Mouse (Mus musculus) ES-Bruce4 (cell line): Measurements from ENCODE around the gene Plcd3. TPM values are rescaled to one million over a fixed set of nuclear protein-coding genes. Genes with fewer than 3 reads are reported as not detected.

Experiments
- H3K27ac ChIP-seq: 2 replicates; pipeline ENCODE4 v1.5.1; 2012; ENCODE audit warnings: low read length, inconsistent platforms; ENCODE audit not compliant: insufficient read depth
- H3K27me3 ChIP-seq: 2 replicates; pipeline ENCODE4 v1.6.1; 2012; ENCODE audit warnings: mild to moderate bottlenecking, low read length, inconsistent platforms; ENCODE audit not compliant: control insufficient read depth, poor library complexity, insufficient read depth, severe bottlenecking
- H3K36me3 ChIP-seq: 2 replicates; pipeline ENCODE4 v1.6.1; 2012; ENCODE audit warnings: inconsistent platforms, mild to moderate bottlenecking, low read length, moderate library complexity; ENCODE audit not compliant: control insufficient read depth, poor library complexity, insufficient read depth, severe bottlenecking
- H3K4me1 ChIP-seq: one replicate; pipeline ENCODE4 v1.8.1; 2011; ENCODE audit warnings: low read length; ENCODE audit not compliant: control insufficient read depth, insufficient read depth
- H3K4me3 ChIP-seq: 2 replicates; pipeline ENCODE4 v1.5.1; 2011; ENCODE audit warnings: low read depth, mild to moderate bottlenecking, low read length
- H3K9ac ChIP-seq: 2 replicates; pipeline ENCODE4 v1.6.1; 2012; ENCODE audit warnings: low read depth, mild to moderate bottlenecking, inconsistent platforms; ENCODE audit not compliant: poor library complexity, severe bottlenecking
- H3K9me3 ChIP-seq: replicated peaks from 2 replicates; pipeline ENCODE4 v1.6.1; 2012; ENCODE audit warnings: mild to moderate bottlenecking, low read length, inconsistent platforms; ENCODE audit not compliant: control insufficient read depth, poor library complexity, insufficient read depth, severe bottlenecking
- CTCF ChIP-seq: IDR thresholded peaks from one replicate; pipeline ENCODE4 v1.8.1; 2011; ENCODE audit warnings: low read depth, low read length
- EP300 ChIP-seq: IDR thresholded peaks from 2 replicates; pipeline ENCODE4 v1.6.1; 2011; ENCODE audit warnings: low read depth, low read length; ENCODE audit not compliant: insufficient read depth
- POLR2A ChIP-seq: IDR thresholded peaks from one replicate; pipeline ENCODE4 v1.8.1; 2011; ENCODE audit warnings: low read length; ENCODE audit not compliant: insufficient read depth
- polyA plus RNA-seq: library from polyadenylated mRNA; stranded (reverse); fragments of >200 nt; gene quantifications from 2 replicates; pipeline ENCODE4 v1.2.4, GENCODE M21; 2011; ENCODE audit warnings: low read depth; ENCODE audit not compliant: missing spikeins, insufficient read depth, insufficient read length

Gene Plcd3
- polyA plus RNA-seq, 1 experiment: 14.7 TPM

GRCm38 (mm10) chr11:103053191-103054076 is 48.0 kb downstream of the Plcd3 start:
- no peaks in the 10 kb centered on the region for H3K9me3 ChIP-seq
- H3K9ac ChIP-seq: no peak overlapping the region
- no peak for TF ChIP-seq EP300
- TF ChIP-seq CTCF: no peak
- TF ChIP-seq POLR2A: no peak
- H3K27ac ChIP-seq: no peak overlapping the region
- peaks cover 62% of the 10 kb centered on the region for H3K36me3 ChIP-seq
- H3K4me3 ChIP-seq: no peak overlapping the region
- no peaks in the 10 kb centered on the region for H3K27me3 ChIP-seq
- no peaks in the 10 kb centered on the region for H3K4me1 ChIP-seq

GRCm38 (mm10) chr11:103052078-103052477 is 49.4 kb downstream of the Plcd3 start:
- no peak for TF ChIP-seq CTCF
- TF ChIP-seq EP300: no peak
- TF ChIP-seq POLR2A: no peak
- Histone ChIP-seq H3K36me3 (peaks cover 55% of the 10 kb centered on the region), H3K27ac (peak overlapping the region; percentile 1; the same call in 1 of the 2 replicates), H3K9ac (no peak overlapping the region), H3K9me3 (no peaks in the 10 kb centered on the region), H3K27me3 (no peaks in the 10 kb centered on the region), H3K4me1 (no peaks in the 10 kb centered on the region), H3K4me3 (no peak overlapping the region)

GRCm38 (mm10) chr11:103051249-103051691 is 50.2 kb downstream of the Plcd3 start:
- H3K36me3 ChIP-seq: peaks cover 52% of the 10 kb centered on the region
- no peak overlapping the region for H3K9ac ChIP-seq
- H3K4me3 ChIP-seq: no peak overlapping the region
- H3K27ac ChIP-seq: peak overlapping the region; percentile 1; the same call in 1 of the 2 replicates
- no peaks in the 10 kb centered on the region for H3K4me1 ChIP-seq
- H3K9me3 ChIP-seq: no peaks in the 10 kb centered on the region
- no peaks in the 10 kb centered on the region for H3K27me3 ChIP-seq
- TF ChIP-seq EP300 (no peak), POLR2A (no peak), CTCF (no peak)

GRCm38 (mm10) chr11:103050153-103050552 is 51.3 kb downstream of the Plcd3 start:
- Histone ChIP-seq H3K27me3 (no peaks in the 10 kb centered on the region), H3K4me3 (no peak overlapping the region), H3K27ac (no peak overlapping the region), H3K9ac (no peak overlapping the region), H3K36me3 (peaks cover 53% of the 10 kb centered on the region), H3K4me1 (no peaks in the 10 kb centered on the region), H3K9me3 (no peaks in the 10 kb centered on the region)
- TF ChIP-seq CTCF (no peak), POLR2A (no peak), EP300 (no peak)

GRCm38 (mm10) chr11:103049611-103050010 is 51.8 kb downstream of the Plcd3 start:
- H3K36me3 ChIP-seq: peaks cover 56% of the 10 kb centered on the region
- no peaks in the 10 kb centered on the region for H3K4me1 ChIP-seq
- no peak overlapping the region for H3K9ac ChIP-seq
- no peaks in the 10 kb centered on the region for H3K27me3 ChIP-seq
- H3K27ac ChIP-seq: no peak overlapping the region
- TF ChIP-seq POLR2A (no peak), EP300 (no peak)
- H3K9me3 ChIP-seq: no peaks in the 10 kb centered on the region
- no peak overlapping the region for H3K4me3 ChIP-seq

GRCm38 (mm10) chr11:103046286-103046685 is 55.2 kb downstream of the Plcd3 start:
- Histone ChIP-seq H3K4me1 (peaks cover 7% of the 10 kb centered on the region), H3K9me3 (no peaks in the 10 kb centered on the region), H3K27me3 (no peaks in the 10 kb centered on the region), H3K9ac (no peak overlapping the region), H3K36me3 (peaks cover 46% of the 10 kb centered on the region), H3K4me3 (no peak overlapping the region), H3K27ac (0 out of 2 replicates have a peak overlapping the region, but pooled peaks have one; percentile 64)
- no peak for TF ChIP-seq POLR2A
- TF ChIP-seq EP300: no peak
- no peak for TF ChIP-seq CTCF
